Mouse (Mus musculus) thymus, postnatal 10 days (tissue): ENCODE results near the gene Mat2b.
"Not testable (repeated sequence)": the region's sequence is repeated elsewhere in the genome, so short reads cannot be mapped to it uniquely, and the experiment has no call there.

Source experiments
- DNase-seq, 2 experiments: peaks; one replicate each; pipeline ENCODE4 v3.0.0; 2021; ENCODE audit warnings: low spot score in 2 of 2

Gene Mat2b

DNA sequence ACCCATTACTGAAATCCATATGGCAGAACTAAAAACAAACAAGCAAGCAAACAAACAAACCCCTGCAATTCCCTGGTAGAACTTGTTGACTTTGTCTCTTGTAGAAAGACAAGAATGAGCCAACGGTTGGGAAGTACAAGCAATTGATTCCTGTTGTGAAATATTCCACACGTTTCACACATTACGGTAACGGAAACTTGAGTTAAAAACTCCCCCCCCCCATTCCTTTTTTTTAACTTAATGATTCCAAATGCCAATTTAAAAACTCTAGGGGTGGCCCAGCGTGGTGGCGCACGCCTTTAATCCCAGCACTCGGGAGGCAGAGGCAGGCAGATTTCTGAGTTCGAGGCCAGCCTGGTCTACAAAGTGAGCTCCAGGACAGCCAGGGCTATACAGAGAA, at the start of gene Mat2b:
TSS of gene Mat2b (minus strand) at position 101 of the 400 bp plus-strand sequence.
- no peak for DNase-seq

DNA sequence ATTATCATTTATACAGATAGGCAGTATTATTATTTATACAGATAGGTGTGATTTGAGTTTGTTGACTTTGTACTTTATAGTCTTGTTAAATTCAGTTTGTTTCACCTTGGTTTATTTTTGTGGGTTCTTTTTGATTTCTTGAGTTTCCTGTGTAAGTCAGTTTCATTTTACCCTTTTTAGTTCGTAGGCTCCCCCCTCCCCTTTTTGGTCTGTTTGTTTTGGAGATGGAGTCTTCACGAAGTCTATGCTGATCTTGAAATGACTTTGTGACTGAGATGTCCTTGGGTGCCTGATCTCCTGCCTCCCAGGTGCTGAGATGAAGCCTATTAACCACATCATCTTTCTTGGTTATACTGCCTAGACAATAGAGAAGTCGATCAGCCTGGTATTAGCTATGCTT, 49.3 kb upstream of the Mat2b start:
- no peak for DNase-seq

DNA sequence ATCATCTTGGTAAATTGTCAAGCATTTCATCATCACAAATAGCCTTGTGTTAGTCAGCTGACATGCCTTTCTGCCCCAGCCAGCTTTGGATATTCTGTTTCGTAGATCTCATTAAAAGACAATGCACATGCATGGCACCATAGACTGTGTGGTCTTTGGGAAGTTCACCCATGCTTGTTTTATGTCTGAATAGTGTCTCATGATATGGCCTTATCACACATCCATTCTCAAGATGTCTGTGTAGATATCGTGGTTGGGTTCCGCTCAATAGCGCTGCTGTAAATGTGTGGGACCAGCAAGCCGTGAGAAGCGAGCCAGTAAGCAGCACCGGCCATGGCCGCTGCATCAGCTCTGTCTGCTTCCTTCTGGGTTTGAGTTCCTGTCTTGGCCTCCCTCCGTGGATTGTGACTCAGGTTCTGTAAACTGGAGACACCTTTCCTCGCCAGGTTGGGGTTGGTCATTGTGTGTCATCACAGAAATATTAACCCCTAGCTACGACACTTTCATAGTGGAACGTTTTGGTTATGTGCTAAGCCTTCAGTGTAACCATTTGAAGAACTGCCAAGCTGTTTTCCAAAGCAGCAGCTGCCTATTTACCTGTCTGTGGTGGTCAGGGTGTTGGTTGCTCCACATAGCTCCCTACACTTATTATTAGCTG, 46.7 kb upstream of the Mat2b start:
- no peak for DNase-seq

DNA sequence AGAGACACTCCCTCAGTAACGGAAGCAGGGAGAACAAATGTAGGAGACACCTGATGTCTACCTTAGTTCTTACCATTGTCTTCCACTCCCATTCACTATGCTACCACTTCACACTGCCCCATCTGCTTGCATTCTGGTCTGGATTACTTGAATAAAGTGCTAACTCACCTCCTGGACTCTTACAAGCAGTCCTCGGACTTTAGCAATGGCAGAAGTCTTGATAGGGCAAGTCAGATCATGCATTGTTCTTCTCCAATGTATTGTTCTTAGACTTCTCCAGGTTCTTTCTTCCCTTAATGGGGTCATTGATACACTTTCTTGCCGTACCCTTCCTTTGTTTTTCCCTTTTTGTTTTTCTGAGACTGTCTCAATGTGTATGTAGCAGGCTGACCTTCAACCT, 42.4 kb upstream of the Mat2b start:
- DNase-seq: no peak

DNA sequence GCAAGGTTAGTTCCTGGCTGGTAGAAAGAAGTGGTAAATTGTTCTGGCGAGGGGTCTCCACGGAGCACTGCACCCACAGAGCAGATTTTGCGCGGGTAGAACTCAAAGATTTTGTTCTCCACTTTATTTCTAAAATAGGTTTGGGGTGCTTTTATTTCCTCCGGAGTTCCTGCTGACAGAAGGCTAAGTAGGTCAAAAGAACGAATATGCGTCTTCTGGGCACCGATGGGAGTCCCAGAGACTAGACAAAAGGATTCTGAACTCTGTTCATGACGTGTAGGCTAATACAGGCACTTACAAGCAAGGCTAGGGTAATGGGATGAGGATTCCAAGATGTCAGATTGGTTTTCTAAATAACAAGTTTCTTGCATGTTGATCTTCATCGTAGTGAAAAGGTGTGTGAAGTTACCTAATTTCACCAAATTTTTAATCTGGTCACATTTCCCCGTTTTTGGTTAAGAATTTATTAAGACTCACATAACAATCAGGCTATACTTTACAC, 39.3 kb upstream of the Mat2b start:
- no peak for DNase-seq

DNA sequence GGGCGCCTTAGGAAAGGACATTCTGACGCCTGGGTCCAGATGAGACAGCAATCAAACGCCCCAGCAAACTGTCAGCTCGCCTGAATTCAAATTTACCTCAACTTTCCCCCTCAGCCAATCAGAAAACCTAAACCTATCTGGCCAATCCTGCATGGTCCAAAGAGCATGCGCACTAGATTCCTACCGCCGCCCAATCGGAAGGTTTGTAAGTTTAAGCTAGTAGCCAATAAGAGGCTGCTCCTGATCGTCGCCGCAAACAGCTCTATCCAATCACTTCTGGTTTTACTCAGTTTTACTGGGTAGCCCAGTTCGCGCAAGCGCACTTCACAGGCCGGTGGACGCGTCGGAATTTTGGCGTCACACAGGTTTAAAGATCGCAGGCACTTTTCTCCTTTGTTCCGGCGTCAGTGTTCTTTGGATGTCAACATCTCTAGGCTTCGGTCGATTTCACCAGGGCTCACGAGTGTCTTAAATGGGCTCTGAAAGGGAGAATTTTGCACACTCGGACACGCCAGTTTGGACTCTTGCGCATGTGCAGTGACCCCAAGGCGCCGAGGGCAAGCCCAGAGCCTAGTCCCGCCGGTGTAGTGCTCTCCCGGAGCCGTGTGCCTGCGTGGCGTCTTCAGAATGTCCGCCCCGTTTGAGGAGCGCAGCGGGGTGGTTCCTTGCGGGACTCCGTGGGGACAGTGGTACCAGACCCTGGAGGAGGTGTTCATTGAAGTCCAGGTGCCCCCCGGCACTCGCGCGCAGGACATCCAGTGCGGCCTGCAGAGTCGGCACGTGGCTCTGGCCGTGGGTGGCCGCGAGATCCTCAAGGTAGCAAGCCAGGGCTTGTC, 38.6 kb upstream of the Mat2b start, which contains the start of the genes Hmmr and Nudcd2:
TSS of gene Hmmr (minus strand) at position 84 of the 836 bp plus-strand sequence.
TSS of gene Nudcd2 (plus strand) at position 329 of the 836 bp plus-strand sequence.
- peak; percentile 91 to 92 for DNase-seq

DNA sequence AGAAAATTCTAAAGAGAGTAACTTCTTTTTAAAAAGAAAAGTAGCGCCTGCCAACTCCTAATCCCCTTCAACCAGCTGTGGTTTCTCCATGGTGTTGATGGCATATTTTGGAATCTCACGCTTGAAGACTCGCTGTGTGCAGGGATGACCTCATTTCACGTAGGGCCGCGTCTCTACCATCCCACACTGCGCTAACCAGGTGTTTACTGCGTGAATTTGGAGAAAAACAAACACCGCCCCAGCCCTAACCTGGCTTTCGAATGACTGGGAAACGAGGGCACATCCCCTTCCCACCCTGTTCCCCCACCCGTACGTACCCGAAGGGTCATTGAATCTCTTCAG, 38.0 kb upstream of the Mat2b start:
- DNase-seq: no peak

DNA sequence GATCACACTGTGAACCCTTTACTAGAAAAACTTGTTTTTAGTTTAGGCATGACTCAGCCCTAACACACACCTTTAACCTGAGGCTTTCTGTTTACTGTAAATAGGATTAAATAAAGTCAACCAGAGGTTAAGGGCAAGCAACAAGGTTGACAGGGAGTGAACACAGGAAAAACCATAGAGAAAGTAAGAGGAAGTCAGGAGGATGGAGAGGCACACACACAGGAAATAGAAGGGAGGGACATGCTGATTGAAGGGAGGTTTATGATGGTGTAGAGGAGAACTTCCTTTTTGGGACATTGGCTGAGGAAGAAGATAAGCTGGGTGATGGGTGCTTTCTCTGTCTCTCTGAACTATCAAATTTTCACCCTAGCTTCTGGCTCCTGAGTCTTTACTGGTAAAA, 23.3 kb upstream of the Mat2b start:
- DNase-seq: no peak

DNA sequence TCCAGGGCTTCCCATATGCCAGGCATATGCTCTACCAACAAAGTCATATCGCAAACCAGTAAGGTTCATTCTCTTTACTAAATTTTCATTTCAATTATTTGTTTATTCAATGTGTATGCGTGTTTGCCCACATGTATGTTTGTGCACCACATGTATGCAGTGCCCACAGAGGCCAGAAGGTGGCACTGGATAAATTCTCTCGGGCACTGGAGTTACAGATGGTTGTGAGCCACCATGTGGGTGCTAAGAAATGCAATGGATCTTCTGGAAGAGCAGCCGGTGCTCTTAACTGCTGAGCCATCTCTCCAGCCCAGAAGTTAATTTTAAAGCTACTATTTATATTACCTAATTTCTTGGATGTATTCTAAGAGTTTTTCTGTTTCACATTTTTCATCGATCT, 20.5 kb upstream of the Mat2b start:
- DNase-seq: no peak

DNA sequence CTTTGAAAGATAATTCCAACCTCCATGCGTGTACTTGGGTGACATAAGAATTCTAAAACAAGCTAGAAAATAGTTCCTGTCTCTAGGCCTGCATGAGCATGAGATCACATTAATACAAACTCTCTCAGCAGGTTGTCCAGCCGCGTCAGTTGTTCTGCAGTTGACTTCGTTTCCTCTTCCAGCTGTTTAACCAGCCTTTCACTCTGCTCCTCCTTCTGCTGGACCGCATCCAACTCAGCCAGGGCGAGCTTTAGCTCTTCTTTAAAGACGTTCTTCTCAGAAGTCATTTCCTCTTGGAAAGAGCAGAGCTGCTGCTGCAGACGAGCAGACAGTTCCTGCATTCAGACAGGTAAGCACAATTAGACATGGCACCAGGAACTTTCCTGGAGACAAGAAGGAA, 18.9 kb upstream of the Mat2b start:
- DNase-seq: no peak

DNA sequence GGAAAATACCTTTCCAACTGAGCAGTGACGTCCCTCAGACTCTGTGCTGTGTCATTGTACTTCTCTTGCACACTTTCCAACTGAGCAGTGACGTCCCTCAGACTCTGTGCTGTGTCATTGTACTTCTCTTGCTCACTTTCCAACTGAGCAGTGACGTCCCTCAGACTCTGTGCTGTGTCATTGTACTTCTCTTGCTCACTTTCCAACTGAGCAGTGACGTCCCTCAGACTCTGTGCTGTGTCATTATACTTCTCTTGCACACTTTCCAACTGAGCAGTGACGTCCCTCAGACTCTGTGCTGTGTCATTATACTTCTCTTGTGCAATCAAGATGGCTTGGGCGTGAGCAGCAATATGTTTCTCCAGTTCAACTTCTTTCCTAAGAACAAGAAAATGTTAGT, 14.9 kb upstream of the Mat2b start:
- DNase-seq: not testable (repeated sequence)

DNA sequence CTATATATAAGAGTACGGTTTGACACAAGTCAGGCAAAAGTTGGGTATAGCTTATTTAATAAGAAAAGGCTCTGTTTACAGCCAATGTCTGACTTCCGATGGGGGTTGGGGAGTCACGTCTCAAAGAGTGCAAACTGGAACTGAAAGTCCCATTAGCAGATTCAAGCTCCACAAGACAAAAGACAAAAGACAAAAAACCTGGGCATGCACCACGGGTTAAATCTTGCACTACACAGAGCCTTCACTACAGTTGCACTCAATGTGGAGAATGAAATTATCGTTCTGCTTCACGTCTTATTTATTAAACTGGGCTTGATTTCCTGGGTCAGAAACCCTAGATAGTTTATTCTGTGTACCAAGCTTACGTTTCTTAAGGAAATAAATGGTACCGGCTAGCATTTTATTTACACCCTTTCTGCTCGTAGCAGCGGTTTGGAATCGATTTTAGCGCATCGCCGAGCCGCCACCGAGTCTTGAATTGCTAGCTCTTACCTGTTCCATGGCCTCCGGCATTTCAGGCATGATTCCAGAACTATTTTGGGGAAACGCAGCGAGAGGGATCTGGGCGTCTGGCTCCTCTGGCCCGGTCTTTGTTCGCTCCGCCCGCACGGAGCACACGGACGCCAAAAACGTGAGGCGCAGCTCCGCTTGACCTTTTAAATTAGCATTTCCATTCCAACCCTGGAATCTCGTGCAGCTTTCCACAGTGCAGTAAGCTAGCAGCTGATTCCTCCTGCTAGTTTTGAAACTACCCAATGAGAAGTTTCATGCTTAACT, 504 bp downstream of the Mat2b start:
- peak; percentile 56 to 66 for DNase-seq

DNA sequence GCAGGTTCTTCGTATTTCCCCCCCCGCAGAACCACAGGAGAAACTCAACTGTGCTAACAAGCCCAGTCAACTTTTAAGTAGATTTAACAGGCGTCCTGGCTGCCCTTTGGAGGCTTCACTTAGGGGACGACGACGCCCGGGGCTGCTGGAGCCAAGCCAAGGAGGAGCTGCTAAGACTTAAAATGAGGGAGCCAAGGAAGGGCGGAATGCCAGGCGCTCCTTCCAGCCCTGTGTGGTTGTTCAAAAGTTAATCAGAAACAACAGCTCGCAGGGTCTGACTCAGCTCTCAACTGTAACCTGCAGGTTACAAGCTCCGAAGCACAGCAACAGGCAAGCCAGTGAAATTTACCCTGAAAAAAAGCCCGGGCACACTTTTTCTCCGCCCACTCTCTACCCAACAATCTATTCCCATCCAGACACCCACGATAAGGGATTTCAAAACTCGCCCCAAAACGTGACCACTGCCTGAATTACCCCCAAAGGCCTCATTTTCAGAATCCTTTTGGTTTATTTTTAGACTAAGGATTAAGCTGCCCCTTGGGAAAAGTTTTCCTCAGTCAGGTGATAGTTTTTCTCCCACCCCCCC, 1.5 kb downstream of the Mat2b start:
- peak; percentile 26 to 38 for DNase-seq

DNA sequence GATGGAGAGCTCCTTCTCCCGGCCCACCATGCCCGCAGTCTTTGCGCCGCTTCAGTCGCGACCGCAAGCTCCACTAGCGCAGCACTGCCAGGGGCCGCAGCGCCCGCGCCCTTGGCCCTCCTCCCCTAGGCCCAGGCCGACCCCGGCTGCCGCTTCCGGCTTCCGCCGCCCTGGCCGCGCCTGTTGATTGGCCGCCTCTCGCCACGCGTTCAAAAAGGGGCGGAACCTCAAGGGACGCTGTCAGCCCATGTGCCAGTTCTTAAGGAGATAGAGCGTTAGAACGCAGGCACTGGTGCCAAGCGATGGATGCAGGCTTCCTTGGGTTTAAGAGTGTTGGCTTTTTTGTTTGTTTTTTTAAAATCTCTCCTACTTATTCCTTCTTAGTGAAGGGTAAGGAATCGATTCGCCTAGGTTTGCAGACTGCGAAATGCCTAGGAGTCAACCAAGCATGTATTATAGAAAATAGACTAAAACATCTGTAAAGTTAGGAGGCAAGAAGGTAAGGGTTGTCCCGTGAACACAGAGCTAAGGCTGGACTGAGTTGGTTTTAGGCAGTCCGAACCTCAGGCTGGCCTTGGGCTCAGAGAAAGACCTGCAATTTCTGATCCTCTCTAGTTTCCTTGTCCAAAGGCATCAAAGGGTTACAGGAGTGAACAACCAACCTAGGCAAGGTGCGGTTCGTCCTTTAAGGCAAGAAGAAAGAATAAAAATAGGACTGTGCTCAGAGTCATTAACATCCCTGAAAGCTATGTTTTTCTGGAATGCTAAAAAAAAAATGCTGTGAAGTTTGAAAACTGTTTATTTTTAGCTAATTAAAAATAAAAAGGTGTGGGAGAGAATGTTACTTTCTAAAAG, 2.3 kb downstream of the Mat2b start:
- DNase-seq: peak; percentile 92 to 93

DNA sequence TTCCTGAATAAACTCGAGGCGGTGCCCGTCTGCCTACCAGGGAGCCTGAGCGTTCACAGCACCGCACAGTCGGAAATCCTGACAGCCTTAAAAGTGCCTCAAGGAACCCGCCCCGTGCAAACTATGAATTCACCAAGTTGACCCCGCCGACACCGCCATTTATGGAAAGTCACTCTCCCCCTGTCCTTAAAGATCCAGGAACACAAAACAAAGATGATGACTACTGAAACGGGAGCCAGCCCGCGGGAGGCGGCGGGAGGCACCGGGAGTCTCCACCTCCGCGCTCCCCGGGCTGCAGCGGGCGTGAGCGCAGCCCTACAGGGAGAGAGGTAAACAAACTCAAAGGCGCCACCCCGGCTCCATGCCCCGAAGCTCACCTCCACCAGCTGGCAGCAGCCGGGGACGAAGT, 2.9 kb downstream of the Mat2b start:
- DNase-seq: no peak

DNA sequence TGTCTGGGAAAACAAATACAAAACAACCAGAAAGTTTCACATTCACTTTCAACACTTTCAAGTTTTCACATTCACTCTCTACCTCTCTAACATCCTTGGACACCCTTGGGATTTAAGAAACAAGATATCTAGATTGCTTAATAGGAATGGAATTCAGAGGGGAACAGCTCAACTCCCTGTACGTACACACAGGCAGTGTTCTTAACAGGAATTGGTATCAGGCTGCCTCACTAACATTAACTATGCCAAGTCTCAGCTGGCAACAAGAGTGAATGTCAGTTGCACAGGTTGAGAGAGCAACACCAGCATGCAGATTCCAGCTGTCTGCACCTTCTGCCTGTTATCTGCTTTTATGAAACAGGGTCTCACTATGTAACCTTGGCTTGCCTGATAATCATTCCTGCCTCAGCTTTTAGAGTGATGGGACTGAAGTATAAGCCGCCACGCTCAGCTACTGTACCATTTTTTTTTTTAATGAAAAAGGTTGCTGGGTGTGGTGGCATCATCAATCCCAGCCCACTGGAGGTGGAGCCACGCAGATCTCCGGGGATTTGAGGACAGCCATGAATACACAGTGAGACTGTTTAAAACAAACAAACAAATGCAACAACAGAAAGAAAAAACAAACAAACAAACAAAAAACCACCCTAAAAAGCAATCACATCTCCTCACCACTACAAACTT, 4.4 kb downstream of the Mat2b start:
- no peak for DNase-seq

DNA sequence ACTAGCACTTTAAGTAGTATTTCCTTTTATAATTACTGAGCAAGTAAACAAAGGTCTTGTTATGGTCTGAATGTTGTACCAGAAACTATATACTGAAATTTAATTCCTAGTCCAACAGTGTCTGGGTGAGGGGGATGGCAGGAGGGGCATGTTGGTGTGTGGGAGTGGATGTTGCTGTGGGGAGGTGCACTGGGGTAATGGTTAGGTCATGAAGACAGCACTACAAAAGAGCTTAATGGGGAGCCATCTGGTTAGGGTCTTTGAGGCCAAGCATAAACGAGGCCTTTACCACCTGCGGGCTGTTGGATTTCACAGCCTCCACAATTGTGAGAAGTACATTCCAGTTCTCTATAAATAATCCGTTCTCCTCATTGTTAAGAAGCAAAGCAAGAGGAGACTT, 11.7 kb downstream of the Mat2b start:
- no peak for DNase-seq

DNA sequence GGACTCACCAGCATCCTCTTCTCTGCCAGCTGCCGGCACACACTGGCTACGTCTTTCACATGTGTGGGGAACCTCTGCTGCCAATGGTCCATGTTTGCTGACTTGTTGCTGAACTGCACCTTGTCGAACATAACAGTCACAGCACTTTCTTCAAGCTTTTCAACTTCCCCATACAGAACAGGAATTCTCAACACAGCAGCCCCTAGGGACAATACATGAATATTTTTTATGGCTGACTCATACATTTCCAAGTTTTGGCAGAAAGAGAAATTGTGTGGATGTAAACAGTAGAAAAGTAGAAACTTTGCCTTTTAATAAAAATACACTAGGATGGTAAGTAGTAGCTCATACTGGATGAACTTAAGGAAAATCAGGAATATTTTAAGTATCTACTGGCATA, 12.5 kb downstream of the Mat2b start:
- no peak for DNase-seq

DNA sequence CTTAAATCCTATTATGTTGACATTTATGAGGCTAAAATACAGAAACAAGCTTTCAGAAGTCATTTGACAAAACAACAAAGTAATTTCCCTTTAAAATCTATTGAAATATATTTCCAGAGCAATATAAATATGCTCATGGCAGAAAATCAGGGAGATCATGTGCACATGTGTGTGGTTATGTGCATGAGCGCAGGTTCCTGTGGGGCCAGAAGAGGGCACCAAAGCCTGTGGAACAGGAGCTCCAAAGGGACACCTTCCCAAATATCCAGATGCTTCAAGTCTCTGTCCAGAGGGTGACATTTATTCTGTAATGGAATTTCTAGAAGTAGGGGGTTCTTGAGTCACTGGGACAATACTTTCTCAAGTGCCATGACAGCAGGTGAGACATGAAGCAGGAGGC, 17.8 kb downstream of the Mat2b start:
- no peak for DNase-seq

DNA sequence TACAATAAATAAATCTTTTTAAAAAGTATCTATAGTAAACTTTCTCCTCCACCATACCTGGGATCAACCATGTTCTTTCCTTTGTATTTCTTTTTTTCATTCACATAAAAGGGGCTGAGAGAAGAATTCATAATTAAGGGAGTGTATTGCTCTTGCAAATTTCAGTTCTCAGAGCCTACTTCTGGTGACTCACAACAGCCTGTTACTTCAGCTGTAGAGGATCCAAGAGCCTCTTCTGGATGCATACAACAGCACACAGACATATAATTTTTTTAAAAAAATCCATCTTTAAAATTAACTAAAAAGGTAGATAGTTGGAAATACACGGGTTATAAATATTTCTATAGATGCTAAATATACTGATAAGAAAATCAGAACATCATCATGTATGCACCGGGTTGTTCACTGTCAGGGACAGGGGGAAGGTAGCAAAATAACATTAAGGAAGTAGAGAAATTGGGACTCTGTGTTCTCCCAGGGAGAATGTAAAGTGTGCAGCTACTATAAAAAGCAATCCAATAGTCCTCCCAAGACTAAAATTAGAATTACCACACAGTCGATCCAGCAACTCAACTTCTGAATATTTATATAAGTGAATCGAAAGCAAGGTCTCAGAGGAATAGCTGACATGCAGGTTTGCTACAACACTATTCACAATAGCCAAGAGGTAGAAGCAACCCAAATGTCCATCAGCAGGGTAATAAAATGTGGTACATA, 19.8 kb downstream of the Mat2b start:
- DNase-seq: no peak
